Mouse (Mus musculus) heart, embryonic 13.5 days (tissue): Measurements from ENCODE around the gene Gm13084. TPM values are rescaled to one million over a fixed set of nuclear protein-coding genes. Genes with fewer than 3 reads are reported as not detected.
"Not testable (repeated sequence)": the region's sequence is repeated elsewhere in the genome, so short reads cannot be mapped to it uniquely, and the experiment has no call there.

Source experiments
- ATAC-seq: fragments of 200-750 bp; cut with Nextera tagmentation; 2 replicates; pipeline ENCODE4 v1.8.0; 2017; ENCODE audit warnings: moderate TSS enrichment; ENCODE audit not compliant: insufficient number of reproducible peaks, low FRiP score, low TSS enrichment; ENCODE audit errors: extremely low read depth
- H3K27ac ChIP-seq: fragments of 300-500 bp; sonication (generic); replicated peaks from 2 replicates; pipeline ENCODE4 v1.5.1; 2015; ENCODE audit warnings: moderate library complexity, mild to moderate bottlenecking, inconsistent platforms
- H3K27me3 ChIP-seq: fragments of 300-500 bp; sonication (generic); replicated peaks from 2 replicates; pipeline ENCODE4 v1.6.1; 2015; ENCODE audit warnings: mild to moderate bottlenecking, inconsistent platforms
- H3K36me3 ChIP-seq: fragments of 300-500 bp; sonication (generic); 2 replicates; pipeline ENCODE4 v1.6.1; 2015; ENCODE audit warnings: mild to moderate bottlenecking, inconsistent platforms
- H3K4me1 ChIP-seq: fragments of 300-500 bp; sonication (generic); 2 replicates; pipeline ENCODE4 v1.6.1; 2015; ENCODE audit warnings: inconsistent platforms
- H3K4me2 ChIP-seq: fragments of 300-500 bp; sonication (generic); 2 replicates; pipeline ENCODE4 v1.6.1; 2015; ENCODE audit warnings: inconsistent platforms, mild to moderate bottlenecking, moderate library complexity
- H3K4me3 ChIP-seq: fragments of 300-500 bp; sonication (generic); 2 replicates; pipeline ENCODE4 v1.5.1; 2015; ENCODE audit warnings: moderate library complexity, mild to moderate bottlenecking, inconsistent platforms
- H3K9ac ChIP-seq: fragments of 300-500 bp; sonication (generic); 2 replicates; pipeline ENCODE4 v1.6.1; 2015; ENCODE audit warnings: inconsistent platforms, mild to moderate bottlenecking, moderate library complexity
- H3K9me3 ChIP-seq: fragments of 300-500 bp; sonication (generic); 2 replicates; pipeline ENCODE4 v1.6.1; 2016; ENCODE audit warnings: inconsistent platforms
- WGBS: fragments of 180-500 bp; shearing (Covaris S2); methylation state at CpG from one replicate; pipeline ENCODE4 v1.1.7; 2015; ENCODE audit warnings: mixed read lengths; 5-methylcytosine and 5-hydroxymethylcytosine counted together
- polyA plus RNA-seq: library from polyadenylated mRNA; unstranded; fragments of >200 nt; fragmentation: Nextera tagmentation; extraction: Ambion mirVana; gene quantifications from 2 replicates; pipeline ENCODE4 v1.2.1, GENCODE M21; 2015

Gm13084 gene
- not detected in 2 replicates for polyA plus RNA-seq

DNA sequence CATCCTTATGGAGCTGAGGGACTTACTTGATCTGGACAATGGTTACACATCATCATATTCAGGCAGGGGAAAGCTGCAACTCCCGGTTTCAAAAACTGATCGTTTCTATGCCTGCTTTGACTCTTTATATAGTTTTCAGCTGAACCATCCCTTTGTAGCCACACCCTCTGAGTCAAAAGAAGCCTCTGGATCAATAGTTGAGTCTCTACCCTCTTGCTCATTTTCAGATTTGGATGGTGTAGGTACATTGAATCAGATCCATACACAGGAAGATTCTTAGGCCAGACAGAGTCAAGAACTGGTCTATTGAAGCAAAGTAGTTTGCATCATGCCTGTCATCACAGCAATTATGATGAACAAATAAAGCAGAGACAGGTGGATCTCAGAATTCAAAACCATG lies at the start of gene Gm13084:
Gene Gm13084 (minus strand): TSS at position 101 of the 400 bp plus-strand sequence.
- no peak for ATAC-seq
- H3K27me3 ChIP-seq = no peaks in the 10 kb centered on the region
- WGBS = 70% methylated on average over 2 of the region's 2 CpGs
- H3K9me3 ChIP-seq = peaks cover 38% of the 10 kb centered on the region
- no peaks in the 10 kb centered on the region for H3K36me3 ChIP-seq
- no peak within 1 kb of the TSS for H3K27ac ChIP-seq
- no peak within 1 kb of the TSS for H3K4me3 ChIP-seq
- no peaks in the 10 kb centered on the region for H3K4me1 ChIP-seq
- H3K9ac ChIP-seq = no peak within 1 kb of the TSS
- H3K4me2 ChIP-seq = no peak within 1 kb of the TSS

DNA sequence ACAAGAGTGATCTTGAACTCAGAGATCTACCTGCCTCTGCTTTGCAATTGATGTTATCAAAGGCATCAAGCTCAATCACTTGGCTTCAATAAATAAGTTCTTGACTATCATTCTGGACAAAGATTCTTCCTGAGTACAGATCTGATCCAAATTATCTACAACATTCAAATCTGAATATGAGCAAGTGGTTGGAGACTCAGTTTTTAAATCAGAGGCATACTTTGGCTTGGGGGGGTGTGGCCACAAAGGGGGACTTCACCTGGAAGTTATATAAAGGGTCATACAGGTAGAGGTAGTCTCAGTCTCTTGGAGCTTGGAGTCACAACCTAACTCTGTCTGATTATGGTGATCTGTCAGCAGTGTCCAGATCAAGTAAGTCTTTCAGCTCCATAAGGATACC lies 30.3 kb upstream of the Gm13084 start, which contains the start of gene Gm13103:
Gene Gm13103 (plus strand): TSS at position 301 of the 400 bp plus-strand sequence.
- not testable (repeated sequence) for ATAC-seq, H3K36me3 ChIP-seq, H3K9ac ChIP-seq, H3K4me1 ChIP-seq, H3K27ac ChIP-seq, H3K27me3 ChIP-seq, H3K4me2 ChIP-seq, H3K4me3 ChIP-seq
- H3K9me3 ChIP-seq = peaks cover 30% of the 10 kb centered on the region

DNA sequence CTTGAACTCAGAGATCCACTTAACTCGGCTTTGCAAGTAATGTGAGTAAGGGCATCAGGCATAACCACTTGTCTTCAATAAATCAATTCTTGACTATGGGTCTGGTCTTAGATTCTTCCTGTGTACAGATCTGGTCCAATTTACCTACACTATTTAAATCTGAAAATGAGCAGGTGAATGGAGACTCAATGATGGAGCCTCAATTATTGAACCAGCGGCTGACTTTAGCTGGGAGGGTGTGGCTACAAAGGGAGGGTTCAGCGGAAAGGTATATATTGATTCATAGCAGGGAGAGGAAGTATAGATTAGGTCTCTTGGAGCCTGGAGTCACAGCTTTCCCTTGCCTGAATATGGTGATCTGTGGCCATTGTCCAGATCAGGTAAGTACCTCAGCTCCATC lies 26.8 kb downstream of the Gm13084 start, which contains the start of gene Gm13023:
Gene Gm13023 (plus strand): TSS at position 301 of the 400 bp plus-strand sequence.
- H3K4me3 ChIP-seq, H3K36me3 ChIP-seq, H3K4me2 ChIP-seq: not testable (repeated sequence)

More for the DNA sequence above, 26.8 kb downstream of the Gm13084 start, which contains the start of gene Gm13023:
- H3K4me1 ChIP-seq, H3K27ac ChIP-seq, H3K27me3 ChIP-seq, ATAC-seq, H3K9ac ChIP-seq: not testable (repeated sequence)
- peaks cover 22% of the 10 kb centered on the region for H3K9me3 ChIP-seq
- 81% methylated on average over 3 of the region's 3 CpGs for WGBS

Other genes starting within 250 kb of the Gm13084 start
- gene Gm13083, start 201.1 kb downstream of the Gm13084 start, polyA plus RNA-seq = not detected in 2 replicates
- gene Gm13088, start 158.8 kb downstream of the Gm13084 start, polyA plus RNA-seq = not detected in 2 replicates
- gene Gm13089, start 113.4 kb downstream of the Gm13084 start, polyA plus RNA-seq = not detected in 2 replicates
- gene Gm13078, start 96.6 kb downstream of the Gm13084 start, polyA plus RNA-seq = not detected in 2 replicates
- not detected in 2 replicates for gene Gm13023, start 26.7 kb downstream of the Gm13084 start, polyA plus RNA-seq
- gene Gm13103, start 30.4 kb upstream of the Gm13084 start, polyA plus RNA-seq = not detected in 2 replicates
- gene Pramef6, start 84.3 kb upstream of the Gm13084 start, polyA plus RNA-seq = not detected in 2 replicates
- gene Pramef25, start 134.9 kb upstream of the Gm13084 start, polyA plus RNA-seq = not detected in 2 replicates
- gene Gm13101, start 150.9 kb upstream of the Gm13084 start, polyA plus RNA-seq = not detected in 2 replicates
- not detected in 2 replicates for gene Pramef17, start 178.3 kb upstream of the Gm13084 start, polyA plus RNA-seq
- not detected in 2 replicates for gene Pramel4, start 243.0 kb upstream of the Gm13084 start, polyA plus RNA-seq